Mouse (Mus musculus) MEL (cell line): Measurements from ENCODE around the gene Mettl3. TPM values are rescaled to one million over a fixed set of nuclear protein-coding genes. Genes with fewer than 3 reads are reported as not detected.

Source experiments
- DNase-seq: peaks from one replicate; pipeline ENCODE4 v3.0.0; 2011; ENCODE audit warnings: low read depth, low spot score
- H3K27ac ChIP-seq: 2 replicates; pipeline ENCODE4 v1.5.1; 2012; ENCODE audit warnings: low read depth, mild to moderate bottlenecking, control low read depth, low read length, moderate library complexity; ENCODE audit not compliant: control insufficient read depth
- H3K27me3 ChIP-seq, 2 experiments: fragments of 150-350 bp in 1 of 2; sonication (generic) in 1 of 2; 2 replicates each; pipeline ENCODE4 v1.6.1; 2012; ENCODE audit warnings: low read length in 2 of 2, mild to moderate bottlenecking in 2 of 2, improper control_type of control experiment in 1 of 2, moderate library complexity in 1 of 2; ENCODE audit not compliant: insufficient read depth in 2 of 2, control insufficient read depth in 1 of 2
- H3K36me3 ChIP-seq, 2 experiments: 2 replicates each; pipeline ENCODE4 v1.6.1; 2012 to 2014; ENCODE audit warnings: low read length in 2 of 2, improper control_type of control experiment in 1 of 2, inconsistent platforms in 1 of 2, mild to moderate bottlenecking in 1 of 2; ENCODE audit not compliant: insufficient read depth in 2 of 2, control insufficient read depth in 1 of 2
- H3K4me1 ChIP-seq, 2 experiments: fragments of 150-350 bp in 1 of 2; sonication (generic) in 1 of 2; 2 replicates each; pipeline ENCODE4 v1.6.1; 2012; ENCODE audit warnings: low read length in 2 of 2, improper control_type of control experiment in 1 of 2, mild to moderate bottlenecking in 1 of 2; ENCODE audit not compliant: insufficient read depth in 2 of 2, control insufficient read depth in 1 of 2
- H3K4me3 ChIP-seq, 2 experiments: fragments of 150-350 bp in 1 of 2; sonication (generic) in 1 of 2; 2 replicates each; pipeline ENCODE4 v1.5.1; 2012; ENCODE audit warnings: low read depth in 2 of 2, low read length in 2 of 2, mild to moderate bottlenecking in 2 of 2, moderate library complexity in 2 of 2, control low read depth in 1 of 2, improper control_type of control experiment in 1 of 2; ENCODE audit not compliant: control insufficient read depth in 1 of 2, insufficient read depth in 1 of 2
- H3K79me2 ChIP-seq: 2 replicates; pipeline ENCODE4 v1.6.1; 2012; ENCODE audit warnings: mild to moderate bottlenecking, low read length, moderate library complexity; ENCODE audit not compliant: control insufficient read depth, poor library complexity, insufficient read depth
- H3K9ac ChIP-seq: 2 replicates; pipeline ENCODE4 v1.6.1; 2012; ENCODE audit warnings: low read depth, mild to moderate bottlenecking, control low read depth, low read length, moderate library complexity; ENCODE audit not compliant: control insufficient read depth, poor library complexity, severe bottlenecking
- H3K9me3 ChIP-seq: fragments of 150-350 bp; sonication (generic); replicated peaks from 2 replicates; pipeline ENCODE4 v1.6.1; 2012; ENCODE audit warnings: mild to moderate bottlenecking, low read length, improper control_type of control experiment, moderate library complexity; ENCODE audit not compliant: insufficient read depth
- BHLHE40 ChIP-seq: IDR thresholded peaks from 2 replicates; pipeline ENCODE4 v1.6.1; 2012; ENCODE audit warnings: low read depth, mild to moderate bottlenecking, inconsistent platforms, low read length, improper control_type of control experiment, borderline replicate concordance
- CHD1 ChIP-seq: IDR thresholded peaks from 2 replicates; pipeline ENCODE4 v1.6.1; 2012; ENCODE audit warnings: low read depth, mild to moderate bottlenecking, inconsistent platforms, low read length, improper control_type of control experiment
- CHD2 ChIP-seq: IDR thresholded peaks from 2 replicates; pipeline ENCODE4 v1.6.1; 2011; ENCODE audit warnings: low read length, improper control_type of control experiment
- CTCF ChIP-seq, 3 experiments: IDR thresholded peaks in 2 of 3; conservative IDR thresholded peaks in 1 of 3; 2 replicates each; pipeline ENCODE4 v1.5.1; 2011 to 2012; ENCODE audit warnings: low read length in 3 of 3, low read depth in 2 of 3, mild to moderate bottlenecking in 2 of 3, improper control_type of control experiment in 1 of 3, inconsistent platforms in 1 of 3, mixed read lengths in 1 of 3, moderate library complexity in 1 of 3; ENCODE audit not compliant: control insufficient read depth in 1 of 3, insufficient read depth in 1 of 3, poor library complexity in 1 of 3, severe bottlenecking in 1 of 3
- E2F4 ChIP-seq: IDR thresholded peaks from 2 replicates; pipeline ENCODE4 v1.6.1; 2011; ENCODE audit warnings: low read depth, low read length, improper control_type of control experiment, borderline replicate concordance
- ELF1 ChIP-seq: IDR thresholded peaks from 2 replicates; pipeline ENCODE4 v1.6.1; 2014; ENCODE audit warnings: low read depth, mild to moderate bottlenecking, inconsistent platforms, low read length, improper control_type of control experiment, moderate library complexity
- ETS1 ChIP-seq: IDR thresholded peaks from 2 replicates; pipeline ENCODE4 v1.6.1; 2012; ENCODE audit warnings: low read depth, mild to moderate bottlenecking, inconsistent platforms, low read length, improper control_type of control experiment, moderate library complexity
- GABPA ChIP-seq: IDR thresholded peaks from 2 replicates; pipeline ENCODE4 v1.6.1; 2012; ENCODE audit warnings: low read depth, mild to moderate bottlenecking, inconsistent platforms, low read length, improper control_type of control experiment, moderate library complexity
- GATA1 ChIP-seq: IDR thresholded peaks from 2 replicates; pipeline ENCODE4 v1.6.1; 2011; ENCODE audit warnings: low read depth, low read length, improper control_type of control experiment
- JUND ChIP-seq: IDR thresholded peaks from 2 replicates; pipeline ENCODE4 v1.6.1; 2011; ENCODE audit warnings: low read depth, mild to moderate bottlenecking, improper control_type of control experiment, low read length
- KAT2A ChIP-seq: conservative IDR thresholded peaks from 2 replicates; pipeline ENCODE4 v1.6.1; 2012; ENCODE audit warnings: low read depth, low read length, improper control_type of control experiment, inconsistent platforms
- MAFK ChIP-seq: IDR thresholded peaks from 2 replicates; pipeline ENCODE4 v1.6.1; 2011; ENCODE audit warnings: low read depth, mild to moderate bottlenecking, low read length, improper control_type of control experiment, borderline replicate concordance
- MAX ChIP-seq: IDR thresholded peaks from 2 replicates; pipeline ENCODE4 v1.6.1; 2011; ENCODE audit warnings: low read length, improper control_type of control experiment
- MEF2A ChIP-seq: IDR thresholded peaks from 2 replicates; pipeline ENCODE4 v1.6.1; 2014; ENCODE audit warnings: low read depth, mild to moderate bottlenecking, inconsistent platforms, low read length, improper control_type of control experiment; ENCODE audit not compliant: poor library complexity, insufficient replicate concordance, severe bottlenecking; ENCODE audit errors: extremely low read depth
- MYB ChIP-seq: IDR thresholded peaks from 2 replicates; pipeline ENCODE4 v1.6.1; 2011; ENCODE audit warnings: mild to moderate bottlenecking, low read depth, low read length, improper control_type of control experiment
- MYC ChIP-seq: IDR thresholded peaks from 2 replicates; pipeline ENCODE4 v1.6.1; 2011; ENCODE audit warnings: low read depth, mild to moderate bottlenecking, low read length, improper control_type of control experiment, moderate library complexity
- NELFE ChIP-seq: IDR thresholded peaks from 2 replicates; pipeline ENCODE4 v1.6.1; 2011; ENCODE audit warnings: low read depth, low read length, improper control_type of control experiment
- NRF1 ChIP-seq: IDR thresholded peaks from 2 replicates; pipeline ENCODE4 v1.6.1; 2014; ENCODE audit warnings: low read depth, mild to moderate bottlenecking, inconsistent platforms, low read length, improper control_type of control experiment, moderate library complexity; ENCODE audit not compliant: poor library complexity, insufficient read depth, severe bottlenecking
- POLR2AphosphoS2 ChIP-seq: IDR thresholded peaks from 2 replicates; pipeline ENCODE4 v1.6.1; 2011; ENCODE audit warnings: low read length, improper control_type of control experiment
- POLR2AphosphoS5 ChIP-seq: IDR thresholded peaks from 2 replicates; pipeline ENCODE4 v1.6.1; 2012; ENCODE audit warnings: low read depth, borderline replicate concordance, mild to moderate bottlenecking, inconsistent platforms, low read length, moderate library complexity, mixed read lengths
- RAD21 ChIP-seq: IDR thresholded peaks from 2 replicates; pipeline ENCODE4 v1.6.1; 2011; ENCODE audit warnings: mild to moderate bottlenecking, low read depth, low read length, improper control_type of control experiment
- SMC3 ChIP-seq: IDR thresholded peaks from 2 replicates; pipeline ENCODE4 v1.6.1; 2011; ENCODE audit warnings: low read depth, low read length, improper control_type of control experiment
- TAL1 ChIP-seq: IDR thresholded peaks from 2 replicates; pipeline ENCODE4 v1.6.1; 2012; ENCODE audit warnings: mild to moderate bottlenecking, inconsistent platforms, low read length, moderate library complexity, mixed read lengths
- UBTF ChIP-seq: IDR thresholded peaks from 2 replicates; pipeline ENCODE4 v1.6.1; 2012; ENCODE audit warnings: low read depth, mild to moderate bottlenecking, inconsistent platforms, low read length, improper control_type of control experiment, moderate library complexity, borderline replicate concordance; ENCODE audit not compliant: insufficient read depth
- USF1 ChIP-seq: IDR thresholded peaks from 2 replicates; pipeline ENCODE4 v1.6.1; 2014; ENCODE audit warnings: low read depth, mild to moderate bottlenecking, inconsistent platforms, low read length, improper control_type of control experiment, moderate library complexity
- USF2 ChIP-seq, 2 experiments: IDR thresholded peaks; 2 replicates each; pipeline ENCODE4 v1.6.1; 2011 to 2012; ENCODE audit warnings: improper control_type of control experiment in 2 of 2, low read length in 2 of 2, borderline replicate concordance in 1 of 2, inconsistent platforms in 1 of 2, low read depth in 1 of 2, mild to moderate bottlenecking in 1 of 2; ENCODE audit not compliant: insufficient read depth in 1 of 2
- ZKSCAN1 ChIP-seq: IDR thresholded peaks from 2 replicates; pipeline ENCODE4 v1.6.1; 2012; ENCODE audit warnings: low read depth, mild to moderate bottlenecking, inconsistent platforms, low read length, improper control_type of control experiment, moderate library complexity
- ZNF384 ChIP-seq: IDR thresholded peaks from 2 replicates; pipeline ENCODE4 v1.6.1; 2012; ENCODE audit warnings: low read depth, mild to moderate bottlenecking, inconsistent platforms, low read length, improper control_type of control experiment
- polyA plus RNA-seq, 2 experiments: library from polyadenylated mRNA; stranded (reverse) in 1 of 2; unstranded in 1 of 2; fragments of >175 nt in 1 of 2; fragments of >200 nt in 1 of 2; gene quantifications; 2 replicates each; pipeline versions ENCODE4 v1.2.1 to v1.2.4; 2012; ENCODE audit warnings: low replicate concordance in 2 of 2, low read depth in 1 of 2; ENCODE audit not compliant: insufficient read length in 2 of 2, insufficient read depth in 1 of 2, missing spikeins in 1 of 2
- total RNA-seq: library from RNA; depleted of rRNA; stranded (reverse); fragments of 300-350 nt; gene quantifications from 2 replicates; pipeline ENCODE4 v1.2.3, GENCODE M21; 2012

Mettl3 gene
- total and polyA plus RNA-seq, 3 experiments, result 49.8 to 50.7 TPM; not detected in 1

DNA sequence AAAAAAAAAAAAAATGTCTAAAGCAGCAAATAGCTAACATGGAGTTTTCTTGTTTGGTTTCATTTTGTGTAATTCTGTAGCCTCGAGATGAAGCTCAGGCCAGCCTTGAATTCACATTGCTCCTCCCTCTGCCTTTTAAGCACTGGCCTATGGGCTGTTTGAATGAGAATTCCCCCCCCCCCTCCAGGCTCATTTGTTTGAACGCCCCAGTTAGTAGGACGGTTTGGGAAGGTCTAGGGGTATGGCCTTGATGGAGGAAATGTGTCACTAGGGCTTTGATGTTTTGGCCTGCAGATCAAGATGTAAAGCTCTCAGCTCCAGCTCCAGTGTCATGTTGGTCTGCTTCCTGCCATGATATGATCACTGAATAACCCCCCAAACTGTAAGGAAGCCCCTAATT lies 32.1 kb downstream of the Mettl3 start:
- Histone ChIP-seq H3K36me3 (no peaks in the 10 kb centered on the region), H3K9ac (no peak overlapping the region), H3K4me3 (no peak overlapping the region), H3K27ac (no peak overlapping the region), H3K79me2 (no peaks in the 10 kb centered on the region), H3K4me1 (no peaks in the 10 kb centered on the region), H3K27me3 (no peaks in the 10 kb centered on the region), H3K9me3 (no peaks in the 10 kb centered on the region)
- DNase-seq, result no peak
- TF ChIP-seq USF2 (IDR thresholded peaks at IDR 0.05; ENCODE audit: borderline replicate concordance in 1 of 2, insufficient read depth in 1 of 2, low read depth in 1 of 2, low read length in 2 of 2) (no peak), MYB (no peak), MAFK (no peak), KAT2A (no peak), CHD2 (no peak), UBTF (no peak), GABPA (no peak), TAL1 (no peak), USF1 (no peak), POLR2AphosphoS5 (no peak), NELFE (no peak), ETS1 (no peak), E2F4 (no peak)

DNA sequence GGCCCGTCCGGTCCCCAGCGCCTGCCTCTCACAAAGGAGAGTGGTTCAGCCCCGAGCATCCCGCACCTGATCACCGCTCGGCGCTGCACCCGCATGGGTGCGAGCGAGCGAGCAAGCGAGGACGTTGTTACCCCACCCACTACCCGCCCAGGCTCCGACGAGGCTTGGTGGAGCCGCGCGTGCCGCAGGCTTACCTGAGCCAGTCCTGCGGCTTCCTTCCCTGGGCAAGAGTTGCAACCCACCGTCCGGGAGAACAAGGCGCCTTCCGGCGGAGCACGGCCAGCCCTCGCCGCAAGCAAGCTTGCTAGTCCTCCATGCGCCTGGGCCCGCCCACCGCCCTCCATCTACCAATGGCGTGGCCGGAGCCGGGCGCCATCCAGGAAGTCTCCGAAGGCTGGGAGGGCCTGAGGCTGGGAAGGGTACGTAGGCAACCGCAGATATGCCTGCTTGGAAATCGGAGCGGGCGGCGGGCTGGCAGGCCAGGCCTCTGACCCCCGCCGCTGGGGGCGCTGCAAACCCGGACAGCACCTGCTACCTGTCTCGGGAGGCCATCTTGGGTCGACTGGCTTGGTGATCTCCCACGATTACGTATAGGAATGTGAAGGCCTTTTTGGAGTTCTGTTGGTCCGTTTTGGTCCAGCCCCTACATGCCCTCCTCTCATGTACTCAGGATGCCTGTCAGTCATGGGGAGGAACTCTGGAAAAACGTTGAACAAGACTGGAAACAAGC lies 47.3 kb downstream of the Mettl3 start, which contains the start of gene Chd8:
TSS of gene Chd8 (minus strand) at position 297 of the 730 bp plus-strand sequence.
- peaks cover 36% of the 10 kb centered on the region for H3K79me2 ChIP-seq
- no peaks in the 10 kb centered on the region for H3K27me3 ChIP-seq
- peak; percentile 99 for DNase-seq
- peaks cover 6 to 17% of the 10 kb centered on the region in 2 experiments; a peak in 3 of 4 replicates for H3K4me1 ChIP-seq
- peak within 1 kb of the TSS; percentile 89 to 91 for H3K4me3 ChIP-seq
- peaks cover 0 to 21% of the 10 kb centered on the region in 2 experiments; a peak in 2 of 4 replicates for H3K36me3 ChIP-seq
- H3K9me3 ChIP-seq, result no peaks in the 10 kb centered on the region
- peak within 1 kb of the TSS; percentile 77 for H3K27ac ChIP-seq
- peak within 1 kb of the TSS; percentile 74 for H3K9ac ChIP-seq
- TF ChIP-seq NRF1 (0 out of 2 replicates have a peak, but pooled peaks have one; percentile 29), ETS1 (no peak), ZKSCAN1 (no peak), USF2 (IDR thresholded peaks at IDR 0.05; ENCODE audit: borderline replicate concordance in 1 of 2, insufficient read depth in 1 of 2, low read depth in 1 of 2, low read length in 2 of 2) (no peak), MEF2A (no peak), ELF1 (peak; percentile 96), UBTF (no peak), CHD1 (no peak), JUND (no peak), BHLHE40 (0 out of 2 replicates have a peak, but pooled peaks have one; percentile 23), ZNF384 (no peak), MAX (peak; percentile 74; the same call in 1 of the 2 replicates), RAD21 (no peak), USF1 (peak; percentile 20; the same call in 1 of the 2 replicates), POLR2AphosphoS2 (peak; percentile 56; the same call in 1 of the 2 replicates), SMC3 (no peak), GATA1 (no peak), MYC (peak; percentile 31; the same call in 1 of the 2 replicates), POLR2AphosphoS5 (0 out of 2 replicates have a peak, but pooled peaks have one; percentile 61), CTCF (IDR thresholded peaks at IDR 0.05 in 2 of 3, conservative IDR thresholded peaks at IDR 0.05 in 1 of 3; ENCODE audit: control insufficient read depth in 1 of 3, insufficient read depth in 1 of 3, low read depth in 2 of 3, low read length in 3 of 3, poor library complexity in 1 of 3, severe bottlenecking in 1 of 3) (peak; percentile 70 to 89 (median 88)), GABPA (0 out of 2 replicates have a peak, but pooled peaks have one; percentile 19)
